Mouse (Mus musculus) embryonic fibroblast, embryonic 13.5 days (primary cell): ENCODE results near the gene Ino80b.

ENCODE experiments used
- CTCF ChIP-seq: IDR thresholded peaks from 2 replicates; pipeline ENCODE4 v1.5.1; 2011; ENCODE audit warnings: mild to moderate bottlenecking, control low read depth, low read length, moderate library complexity, borderline replicate concordance; ENCODE audit not compliant: insufficient read depth
- POLR2A ChIP-seq: IDR thresholded peaks from 2 replicates; pipeline ENCODE4 v1.6.1; 2011; ENCODE audit warnings: low read depth, mild to moderate bottlenecking, control low read depth, low read length, moderate library complexity

GRCm38 (mm10) chr6:83165026-83165606 lies 39.9 kb upstream of the Ino80b start:
- TF ChIP-seq CTCF (no peak), POLR2A (peak; percentile 55)
